24 mouse cellular contexts compared by ENCODE assay signal in the genomic region with DNA sequence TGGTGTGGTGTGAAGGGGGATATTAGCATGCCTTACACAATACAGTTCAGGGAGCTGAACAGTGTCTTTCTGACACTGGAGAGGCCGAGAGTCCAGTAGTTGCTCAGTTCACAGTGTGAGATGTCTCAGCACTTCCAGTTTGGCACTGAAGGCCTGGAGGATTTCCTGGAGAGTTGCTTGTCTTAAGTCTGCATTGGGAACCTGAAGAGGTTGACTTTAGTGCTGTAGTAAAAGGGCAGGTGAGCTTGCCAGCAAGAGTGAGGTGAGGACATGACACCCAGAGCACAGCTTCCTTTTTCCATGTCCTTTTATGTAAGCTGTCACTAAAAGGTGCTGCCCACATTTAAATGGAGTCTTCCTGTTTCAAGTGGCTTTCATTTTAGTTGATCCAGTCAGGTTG.
A peak's percentile ranks its signal among the peaks of the same experiment; 100 is the strongest.
DNase-seq lines count a peak whose midpoint lies in the region; ATAC-seq lines count a peak whose summit lies in the region.
"Had no signal": no experiment of that assay in that cellular context is flagged by ENCODE, and none has a peak within 500 bp of the region (broad histone marks: within the 10 kb centered on the region; RNA-seq: fewer than 3 reads in every experiment).

No protein-coding gene starts in this region.

- WGBS in midbrain, embryonic 11.5 days: 91% methylated on average over 1 of the region's 1 CpGs
- 85% methylated on average over 1 of the region's 1 CpGs for WGBS in midbrain, embryonic 14.5 days

- intact Hi-C loops in gastrocnemius, postnatal 36 days (cut with DNase I): no loop called here

- DNase-seq in gastrocnemius, adult 18-20 months (ENCODE audit: low spot score): peak; percentile 49
- no peak for DNase-seq in gastrocnemius, postnatal 36 days
- peak; percentile 46 for DNase-seq in gastrocnemius, postnatal 25 days
- no peak for DNase-seq in gastrocnemius, postnatal 4 days (ENCODE audit: low spot score in 2 of 2)
- peak; percentile 45 for DNase-seq in midbrain, embryonic 11.5 days (ENCODE audit: low spot score, missing footprints)
- DNase-seq in midbrain, embryonic 14.5 days: no peak
- DNase-seq: adrenal gland, adult 8-10 months; adrenal gland, postnatal 14 days; adrenal gland, postnatal 36 days; B cell, adult 2 months; cerebellum, adult 11-12 months; cerebellum, adult 2 months; cerebellum, adult 9-10 months; cerebellum, postnatal 10 days; cerebellum, postnatal 25 days had no signal

- no peak overlapping the region for H3K4me2 ChIP-seq in midbrain, embryonic 11.5 days
- no peak overlapping the region for H3K4me2 ChIP-seq in midbrain, embryonic 14.5 days (ENCODE audit: low read length)
- H3K4me2 ChIP-seq: embryonic facial prominence, embryonic 12.5 days; forebrain, embryonic 13.5 days; forebrain, embryonic 15.5 days had no signal

- no peaks in the 10 kb centered on the region for H3K27me3 ChIP-seq in midbrain, embryonic 11.5 days (ENCODE audit: control insufficient read depth, insufficient read depth, low read length)
- H3K27me3 ChIP-seq in midbrain, embryonic 14.5 days (ENCODE audit: control insufficient read depth, insufficient read depth, low read length): no peaks in the 10 kb centered on the region
- H3K27me3 ChIP-seq: CH12.LX; embryonic facial prominence, embryonic 12.5 days; forebrain, embryonic 13.5 days; forebrain, embryonic 15.5 days; Patski had no signal

- H3K4me1 ChIP-seq in midbrain, embryonic 11.5 days (ENCODE audit: control insufficient read depth, insufficient read depth, low read length): 0 out of 2 replicates have a peak, but pooled peaks cover 2% of the 10 kb centered on the region
- H3K4me1 ChIP-seq in midbrain, embryonic 14.5 days (ENCODE audit: control insufficient read depth, insufficient read depth, low read length): no peaks in the 10 kb centered on the region
- H3K4me1 ChIP-seq: forebrain, embryonic 13.5 days; forebrain, embryonic 15.5 days had no signal

- H3K36me3 ChIP-seq in midbrain, embryonic 11.5 days (ENCODE audit: control insufficient read depth, insufficient read depth, low read length): no peaks in the 10 kb centered on the region
- H3K36me3 ChIP-seq in midbrain, embryonic 14.5 days (ENCODE audit: control insufficient read depth, insufficient read depth, low read length): no peaks in the 10 kb centered on the region
- H3K36me3 ChIP-seq: embryonic facial prominence, embryonic 12.5 days; forebrain, embryonic 15.5 days; G1E had no signal

- H3K4me3 ChIP-seq in midbrain, embryonic 11.5 days (ENCODE audit: low read depth, low read length): no peak overlapping the region
- no peak overlapping the region for H3K4me3 ChIP-seq in midbrain, embryonic 14.5 days (replicated peaks; ENCODE audit: low read depth, low read length)
- H3K4me3 ChIP-seq: embryonic facial prominence, embryonic 10.5 days; embryonic facial prominence, embryonic 12.5 days; forebrain, embryonic 13.5 days; forebrain, embryonic 15.5 days had no signal

- H3K27ac ChIP-seq in midbrain, embryonic 11.5 days (ENCODE audit: low read depth, low read length): no peak overlapping the region
- H3K27ac ChIP-seq in midbrain, embryonic 14.5 days (replicated peaks; ENCODE audit: low read depth, low read length): no peak overlapping the region
- H3K27ac ChIP-seq: embryonic facial prominence, embryonic 10.5 days; embryonic facial prominence, embryonic 12.5 days; forebrain, embryonic 13.5 days; forebrain, embryonic 15.5 days had no signal

- no peak for ATAC-seq in midbrain, embryonic 11.5 days (ENCODE audit: low FRiP score)
- ATAC-seq in midbrain, embryonic 14.5 days (ENCODE audit: low FRiP score, low TSS enrichment): no peak
- ATAC-seq: activated CD4-positive, CD25-positive, alpha-beta regulatory T cell, adult 4 months; CD4-positive, CD25-positive, alpha-beta regulatory T cell, adult 4 months; forebrain, embryonic 13.5 days; forebrain, embryonic 15.5 days; Patski had no signal

- H3K9me3 ChIP-seq in midbrain, embryonic 11.5 days (ENCODE audit: control insufficient read depth, low read length): no peaks in the 10 kb centered on the region
- H3K9me3 ChIP-seq in midbrain, embryonic 14.5 days (ENCODE audit: control insufficient read depth, low read length): no peaks in the 10 kb centered on the region
- H3K9me3 ChIP-seq: embryonic facial prominence, embryonic 10.5 days; embryonic facial prominence, embryonic 12.5 days; forebrain, embryonic 13.5 days; forebrain, embryonic 15.5 days had no signal

- no peak overlapping the region for H3K9ac ChIP-seq in midbrain, embryonic 11.5 days (ENCODE audit: low read length)
- no peak overlapping the region for H3K9ac ChIP-seq in midbrain, embryonic 14.5 days (replicated peaks; ENCODE audit: low read length)
- H3K9ac ChIP-seq: embryonic facial prominence, embryonic 12.5 days; forebrain, embryonic 13.5 days; forebrain, embryonic 15.5 days had no signal

Comparison
In these comparisons a context has a peak if more than half of its experiments do, and no peak if none do; other contexts are left out.
1. DNase-seq: peak in gastrocnemius, adult 18-20 months (single experiment), gastrocnemius, postnatal 25 days (single experiment) and midbrain, embryonic 11.5 days (single experiment); none in gastrocnemius, postnatal 36 days (0 of 2), gastrocnemius, postnatal 4 days (0 of 2) and midbrain, embryonic 14.5 days (single experiment).